Mouse (Mus musculus): ENCODE measurements at regions not wholly inside any gene's neighbourhood (a gene's known extent, or its start where the extent isn't known, plus 50 kb on each side); places are given as distances from the start of the nearest gene placed in this dataset.
A peak's percentile ranks its signal among the peaks of the same experiment; 100 is the strongest.

DNA sequence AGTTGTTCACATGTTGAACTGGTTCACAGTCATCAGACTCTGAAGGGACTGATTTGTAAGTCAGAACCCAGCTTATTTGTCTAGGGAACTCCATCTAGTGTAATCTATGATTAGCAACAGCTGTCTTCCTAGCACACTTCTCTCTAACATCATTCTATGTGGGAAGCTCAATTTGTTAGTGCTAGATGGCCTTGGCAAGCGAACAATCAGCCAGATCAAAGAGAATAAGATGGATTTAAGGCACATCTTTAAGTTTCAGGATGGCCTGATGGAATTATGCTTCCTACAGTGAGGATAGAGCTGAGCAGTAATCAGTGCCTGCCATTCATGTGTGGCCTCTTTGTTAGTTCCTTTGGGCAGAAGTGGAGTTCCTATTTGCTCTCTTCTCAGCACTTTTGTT, 183.1 kb upstream of the Pdcd1 start:
- no peak for DNase-seq (ENCODE audit: low read depth, low spot score)

DNA sequence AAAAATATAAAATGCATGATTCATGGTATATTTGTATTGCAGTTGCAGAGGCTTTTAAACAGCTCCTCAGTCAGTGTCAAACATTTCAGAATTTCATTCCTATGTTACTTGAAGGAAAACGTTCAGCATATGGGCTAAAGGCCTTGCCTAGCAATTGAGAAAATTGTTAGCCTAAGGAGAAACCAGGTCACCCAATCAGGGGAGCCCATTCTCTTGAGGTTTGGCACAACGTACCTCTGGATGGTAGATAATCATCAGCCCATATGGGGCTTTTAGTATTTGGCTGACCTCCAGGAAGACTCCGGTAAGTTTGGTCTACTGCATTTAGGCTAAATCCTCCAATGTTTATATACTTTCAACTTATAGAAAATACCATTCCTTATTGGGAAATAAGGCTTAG, 168.7 kb upstream of the Pdcd1 start:
- no peak for DNase-seq (ENCODE audit: low read depth, low spot score)

DNA sequence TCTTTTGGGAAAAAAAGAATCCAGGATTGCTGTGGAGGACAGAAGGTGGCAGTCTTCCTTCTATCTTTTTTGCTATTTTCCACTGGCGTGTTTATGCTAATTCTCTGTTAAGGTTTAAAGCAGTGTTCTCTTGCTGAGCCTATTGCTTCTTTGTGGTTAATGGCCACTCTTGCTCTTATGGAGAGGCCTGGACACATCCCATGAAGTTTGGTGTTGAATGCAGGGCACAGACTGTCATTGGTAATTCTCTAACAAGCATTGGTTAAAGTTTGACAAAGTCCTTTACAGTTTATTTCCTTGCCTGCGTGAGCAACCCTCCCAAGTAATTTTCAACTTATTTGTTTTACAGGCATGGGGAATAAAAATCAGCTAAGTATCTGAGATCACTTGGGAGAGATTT, 165.1 kb upstream of the Pdcd1 start:
- DNase-seq (ENCODE audit: low read depth, low spot score), result no peak

DNA sequence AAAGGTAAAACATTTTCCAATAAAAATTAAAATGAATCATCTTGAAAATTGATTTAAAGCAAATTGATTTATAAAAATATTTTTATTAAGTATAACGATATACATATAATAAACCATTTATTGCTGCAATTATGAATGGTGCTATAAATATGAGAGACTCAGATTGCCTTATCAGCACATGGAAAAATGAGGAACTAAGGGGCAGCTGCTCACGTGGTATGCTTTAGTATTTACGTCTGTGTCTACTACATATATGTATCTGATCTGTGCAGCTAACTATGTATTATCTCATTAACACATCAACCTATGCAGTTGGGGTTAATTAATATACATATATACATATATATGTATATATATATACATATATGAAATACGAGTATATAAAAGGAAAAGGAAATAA, 156.6 kb upstream of the Pdcd1 start:
- DNase-seq (ENCODE audit: low read depth, low spot score), result no peak

DNA sequence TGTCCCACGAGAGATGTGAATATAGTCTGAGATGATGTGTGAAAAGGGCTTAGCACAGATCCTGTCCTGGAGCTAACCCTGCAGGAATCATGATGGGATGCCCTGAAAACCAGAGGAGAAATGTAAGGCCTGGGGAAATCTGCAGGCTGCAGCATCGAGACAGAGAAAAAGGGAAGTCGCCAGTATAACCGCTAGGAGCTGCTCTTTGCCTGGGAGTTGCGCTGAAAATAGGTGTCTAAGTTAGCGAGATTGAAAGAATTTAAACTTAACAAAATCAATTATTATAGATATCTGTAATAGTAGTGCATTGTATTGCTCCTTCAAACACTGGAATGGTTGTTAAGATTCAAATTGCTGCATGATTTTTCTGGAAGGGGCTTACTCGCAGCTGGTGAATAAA, 155.5 kb upstream of the Pdcd1 start:
- no peak for DNase-seq (ENCODE audit: low read depth, low spot score)

DNA sequence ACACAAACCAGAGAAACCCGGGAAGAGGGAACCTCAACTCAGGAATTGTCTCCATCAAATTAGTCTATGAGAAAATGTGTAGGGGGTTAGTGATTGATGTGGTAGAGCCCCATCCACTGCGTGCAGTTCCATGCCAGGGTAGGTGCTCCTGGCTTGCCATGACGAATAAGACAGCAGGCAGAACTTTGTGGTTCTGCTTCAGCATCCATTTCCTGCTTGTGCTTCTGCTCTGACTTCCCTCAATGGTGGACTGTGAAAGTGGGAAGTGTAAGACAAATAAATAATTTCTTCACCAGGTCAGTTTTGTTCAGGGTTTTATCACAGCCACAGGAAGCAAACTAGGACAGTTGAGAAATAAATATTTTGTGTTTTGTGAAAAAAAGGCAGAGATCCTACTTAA, 150.9 kb upstream of the Pdcd1 start:
- DNase-seq (ENCODE audit: low read depth, low spot score), result no peak

DNA sequence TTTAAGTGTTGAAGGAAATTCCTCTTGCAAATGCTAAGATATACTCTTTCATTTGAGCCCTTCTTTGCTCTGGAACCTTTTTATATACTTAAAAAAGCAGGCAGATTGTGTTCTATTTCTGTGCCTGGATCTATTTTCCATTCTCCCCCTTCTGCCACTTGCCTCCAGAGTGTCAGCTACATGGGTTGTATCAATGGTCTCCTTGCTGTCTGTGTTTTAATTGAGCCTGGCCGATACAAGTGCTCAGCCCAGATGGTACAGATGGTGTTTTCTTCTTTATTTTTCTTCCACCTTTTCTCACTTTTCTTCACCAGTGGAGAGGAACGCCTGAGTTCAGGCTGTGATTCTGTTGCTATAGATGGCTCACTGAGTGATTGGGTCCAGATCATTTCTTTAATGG, 131.5 kb upstream of the Pdcd1 start:
- no peak for DNase-seq (ENCODE audit: low read depth, low spot score)

DNA sequence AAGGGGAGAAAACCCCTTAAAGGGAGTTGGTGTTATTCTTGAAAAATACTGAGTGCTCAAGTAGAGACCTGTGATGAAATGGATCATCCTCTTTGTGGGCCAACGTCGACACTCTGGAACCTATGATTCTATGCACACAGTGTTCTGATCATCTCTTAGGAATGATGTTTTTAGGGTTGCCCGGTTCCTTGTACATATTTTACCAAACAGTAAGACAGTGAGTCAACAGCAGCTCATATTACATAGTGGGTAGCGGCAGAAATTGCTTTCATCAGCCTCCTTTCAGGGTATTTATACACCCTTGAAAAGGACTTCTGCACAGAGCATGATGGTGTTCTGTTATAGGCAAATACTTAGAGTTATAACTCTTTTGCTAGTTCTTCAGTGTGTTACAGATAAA, 97.6 kb upstream of the Pdcd1 start:
- DNase-seq (ENCODE audit: low read depth, low spot score), result no peak

DNA sequence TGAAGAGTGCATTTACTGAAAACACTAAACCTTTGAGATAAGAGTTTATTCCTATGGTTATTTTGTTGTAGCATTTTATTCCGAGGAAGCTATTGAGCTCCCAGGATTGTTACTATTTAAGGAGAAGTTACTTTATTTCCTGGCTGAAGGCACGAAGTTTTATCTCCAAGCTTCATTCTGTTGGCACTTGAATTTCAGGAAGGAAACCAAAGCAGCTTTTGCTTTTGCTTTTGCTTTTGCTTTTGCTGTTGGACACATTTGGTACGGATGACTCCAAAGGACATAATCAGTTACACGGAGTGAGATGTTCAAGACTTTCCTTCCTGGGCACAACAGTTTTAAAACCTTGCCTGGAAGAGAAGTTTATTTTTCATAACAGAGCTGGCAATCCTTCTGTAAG, 94.7 kb upstream of the Pdcd1 start:
- peak; percentile 27 for DNase-seq (ENCODE audit: low read depth, low spot score)

DNA sequence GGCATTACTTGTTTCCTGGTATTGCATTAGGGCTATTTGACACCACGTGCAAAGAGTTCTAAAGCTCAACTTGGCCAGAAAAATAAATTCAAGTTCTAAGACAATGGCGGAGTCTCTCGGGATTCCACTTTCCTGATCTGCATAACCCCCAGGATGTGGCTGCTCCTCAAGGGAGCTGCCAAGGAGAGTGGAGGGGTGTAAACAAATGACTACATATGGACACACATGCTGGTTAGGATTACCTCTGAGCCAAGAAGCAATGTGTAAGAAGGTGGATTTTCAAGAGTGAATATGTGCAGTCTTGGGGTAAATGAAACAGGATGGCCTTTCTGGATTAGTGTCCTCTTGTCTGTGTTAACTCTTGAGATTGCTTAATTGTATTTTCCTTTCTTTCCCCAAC, 88.2 kb upstream of the Pdcd1 start:
- DNase-seq (ENCODE audit: low read depth, low spot score), result no peak

DNA sequence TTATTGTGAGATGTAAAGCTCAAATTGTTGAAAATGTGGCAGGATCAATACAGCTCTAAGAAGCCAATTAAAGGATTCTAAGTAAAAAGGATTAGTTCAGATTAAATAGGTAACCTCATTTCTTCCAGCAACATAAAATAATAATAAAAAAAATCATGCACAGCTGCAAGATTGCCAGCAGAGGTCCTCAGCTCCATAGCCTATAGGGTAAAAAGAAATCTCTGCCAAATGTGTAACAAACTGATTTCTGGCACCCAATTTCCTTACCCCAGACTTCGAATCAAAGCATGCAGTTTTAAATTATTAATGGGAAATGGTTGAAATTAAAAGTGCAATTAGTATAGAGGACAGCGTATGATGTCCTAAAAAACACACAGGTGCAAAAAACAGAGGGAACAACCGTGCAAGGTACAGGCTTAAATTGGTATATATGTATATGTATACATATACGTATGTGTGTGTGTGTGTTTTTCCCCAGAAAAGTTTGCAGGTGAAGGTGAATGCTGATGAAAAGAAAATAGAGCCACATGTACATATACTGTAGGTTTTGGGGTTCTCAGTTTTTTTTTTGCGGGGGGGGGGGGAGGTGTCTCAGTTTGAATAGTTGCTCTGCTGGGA, 87.2 kb upstream of the Pdcd1 start:
- no peak for DNase-seq (ENCODE audit: low read depth, low spot score)

DNA sequence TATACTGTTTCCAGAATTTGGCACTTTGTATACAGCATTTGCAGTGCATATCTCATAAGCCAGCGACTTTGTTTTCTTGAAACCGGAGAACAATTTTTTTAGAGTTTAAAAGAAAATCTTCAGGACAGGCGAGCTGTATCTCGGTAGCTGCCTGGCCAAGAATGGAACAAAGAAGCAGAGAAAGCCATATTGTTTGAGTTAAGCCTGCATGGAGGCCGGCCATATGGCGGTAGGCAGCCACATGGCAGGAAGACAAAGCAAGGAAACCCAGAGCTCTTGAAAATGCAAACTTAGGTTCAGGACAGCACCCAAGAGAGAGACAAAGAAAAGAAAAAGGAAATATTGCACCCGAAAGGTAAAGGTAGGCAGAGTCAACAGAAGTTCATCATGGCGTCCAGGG, 84.4 kb upstream of the Pdcd1 start:
- no peak for DNase-seq (ENCODE audit: low read depth, low spot score)
